Mouse (Mus musculus): Measurements from ENCODE around the gene Alg14.

DNA sequence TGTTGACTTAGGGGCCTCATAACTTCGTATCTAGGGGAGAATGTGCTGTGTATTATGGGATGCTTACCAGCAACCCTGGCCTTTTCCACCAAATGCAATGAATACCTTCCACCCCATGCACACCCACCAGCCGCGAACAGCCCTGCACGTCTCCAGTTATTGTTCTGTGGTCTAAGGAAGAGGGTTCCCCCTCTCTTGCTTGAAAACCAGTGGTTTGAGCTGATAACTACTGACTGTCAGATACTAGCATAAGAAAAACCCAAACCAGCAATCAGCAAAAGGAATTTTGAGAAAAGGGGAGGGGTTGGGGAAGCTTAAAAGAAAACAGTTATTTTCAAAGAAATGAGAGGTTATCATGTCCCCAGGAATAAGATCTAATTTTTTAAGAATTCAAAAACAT, 17.9 kb downstream of the Alg14 start:
- TF ChIP-seq CTCF (IDR thresholded peaks at IDR 0.05; ENCODE audit: control insufficient read depth, insufficient read depth, insufficient read length) = no peak
- TF ChIP-seq MAX (IDR thresholded peaks at IDR 0.05) = no peak
- no peak for TF ChIP-seq MYOD1 (IDR thresholded peaks at IDR 0.05; ENCODE audit: control insufficient read depth, insufficient read length, low read depth)
- no peak for TF ChIP-seq MYOG (IDR thresholded peaks at IDR 0.05; ENCODE audit: control insufficient read depth, extremely low read depth, insufficient read length)
- no peak for TF ChIP-seq USF1 (IDR thresholded peaks at IDR 0.05; ENCODE audit: low read depth)

Measured in C2C12 (cell line).